Comparison of ENCODE assay signal across 19 mouse cellular contexts in genomic region chr5:15663847-15664246, GRCm38 (mm10). TPM values are rescaled to one million over a fixed set of nuclear protein-coding genes. Genes with fewer than 3 reads are reported as not detected.
"Had no signal": no experiment of that assay in that cellular context is flagged by ENCODE, and none has a peak within 500 bp of the region (broad histone marks: within the 10 kb centered on the region; RNA-seq: fewer than 3 reads in every experiment).

No protein-coding gene starts in this region.

RNA-seq across cellular contexts. Expression of gene 4930572O03Rik, which starts 7.0 kb away (rescaled TPM):
- total RNA-seq: megakaryocyte progenitor cell, adult 5-6 weeks; midbrain, postnatal 0 days; monocyte, adult 5-6 weeks; neutrophil, adult 5-6 weeks had no signal
- polyA plus RNA-seq: liver, embryonic 14.5 days; liver, embryonic 16.5 days; lung, adult 2 months; lung, embryonic 15.5 days; lung, postnatal 0 days; macrophage; midbrain, embryonic 11.5 days; midbrain, embryonic 13.5 days; midbrain, embryonic 15.5 days; midbrain, postnatal 0 days; neural tube, embryonic 12.5 days; neural tube, embryonic 14.5 days; small intestine, adult 2 months; stomach, embryonic 14.5 days; stomach, embryonic 16.5 days; thymus, postnatal 0 days had no signal

RNA-seq across cellular contexts. Expression of gene Speer4d, which starts 45.0 kb away (rescaled TPM):
- total RNA-seq: megakaryocyte progenitor cell, adult 5-6 weeks; midbrain, postnatal 0 days; monocyte, adult 5-6 weeks; neutrophil, adult 5-6 weeks had no signal
- polyA plus RNA-seq: liver, embryonic 14.5 days; liver, embryonic 16.5 days; lung, adult 2 months; lung, embryonic 15.5 days; lung, postnatal 0 days; macrophage; midbrain, embryonic 11.5 days; midbrain, embryonic 13.5 days; midbrain, embryonic 15.5 days; midbrain, postnatal 0 days; neural tube, embryonic 12.5 days; neural tube, embryonic 14.5 days; small intestine, adult 2 months; stomach, embryonic 14.5 days; stomach, embryonic 16.5 days; thymus, postnatal 0 days had no signal

RNA-seq across cellular contexts. Expression of gene Speer4c, which starts 50.2 kb away (rescaled TPM):
- total RNA-seq: megakaryocyte progenitor cell, adult 5-6 weeks; midbrain, postnatal 0 days; monocyte, adult 5-6 weeks; neutrophil, adult 5-6 weeks had no signal
- polyA plus RNA-seq: liver, embryonic 14.5 days; liver, embryonic 16.5 days; lung, embryonic 15.5 days; macrophage; midbrain, embryonic 11.5 days; midbrain, embryonic 13.5 days; midbrain, embryonic 15.5 days; neural tube, embryonic 12.5 days; neural tube, embryonic 14.5 days; small intestine, adult 2 months; stomach, embryonic 14.5 days; stomach, embryonic 16.5 days had no signal
